Mouse (Mus musculus): ENCODE results near the gene Gm28048. TPM values are rescaled to one million over a fixed set of nuclear protein-coding genes. Genes with fewer than 3 reads are reported as not detected.

Gene Gm28048
- polyA plus RNA-seq, 1 experiment from 2014 or later, result 3.4 TPM

- Histone ChIP-seq H3K4me3 (no peak overlapping the region), H3K9ac (no peak overlapping the region), H3K9me3 (replicated peaks) (no peaks in the 10 kb centered on the region), H3K27me3 (no peaks in the 10 kb centered on the region), H3K4me2 (no peak overlapping the region), H3K36me3 (ENCODE audit: poor library complexity, severe bottlenecking) (no peaks in the 10 kb centered on the region), H3K4me1 (no peaks in the 10 kb centered on the region), H3K27ac (no peak overlapping the region)
- 80% methylated on average over 7 of the region's 7 CpGs for WGBS
- no peak for ATAC-seq
These were observed 166.0 kb downstream of the Gm28048 start for GRCm38 (mm10) chr11:22815877-22816276.

GRCm38 (mm10) chr11:22815143-22815542, 166.7 kb downstream of the Gm28048 start:
- H3K27ac ChIP-seq, result no peak overlapping the region

GRCm38 (mm10) chr11:22813921-22814704, 167.8 kb downstream of the Gm28048 start:
- 87% methylated on average over 5 of the region's 5 CpGs for WGBS
- Histone ChIP-seq H3K27me3 (no peaks in the 10 kb centered on the region), H3K27ac (no peak overlapping the region), H3K4me2 (no peak overlapping the region), H3K9me3 (replicated peaks) (no peaks in the 10 kb centered on the region), H3K9ac (no peak overlapping the region), H3K4me1 (no peaks in the 10 kb centered on the region), H3K36me3 (ENCODE audit: poor library complexity, severe bottlenecking) (no peaks in the 10 kb centered on the region), H3K4me3 (no peak overlapping the region)
- no peak for ATAC-seq

More at GRCm38 (mm10) chr11:22815143-22815542, 166.7 kb downstream of the Gm28048 start:
- H3K4me1 ChIP-seq, result no peaks in the 10 kb centered on the region
- H3K9me3 ChIP-seq (replicated peaks), result no peaks in the 10 kb centered on the region
- H3K4me3 ChIP-seq, result no peak overlapping the region
- no peaks in the 10 kb centered on the region for H3K36me3 ChIP-seq (ENCODE audit: poor library complexity, severe bottlenecking)
- no peak for ATAC-seq
- no peaks in the 10 kb centered on the region for H3K27me3 ChIP-seq
- no peak overlapping the region for H3K4me2 ChIP-seq
- H3K9ac ChIP-seq, result no peak overlapping the region

GRCm38 (mm10) chr11:22813427-22813826, 168.5 kb downstream of the Gm28048 start:
- Histone ChIP-seq H3K9me3 (replicated peaks) (no peaks in the 10 kb centered on the region), H3K27ac (no peak overlapping the region), H3K4me2 (no peak overlapping the region), H3K36me3 (ENCODE audit: poor library complexity, severe bottlenecking) (no peaks in the 10 kb centered on the region), H3K4me1 (no peaks in the 10 kb centered on the region), H3K9ac (no peak overlapping the region), H3K27me3 (no peaks in the 10 kb centered on the region), H3K4me3 (no peak overlapping the region)
- ATAC-seq, result no peak
- WGBS, result 86% methylated on average over 3 of the region's 3 CpGs

GRCm38 (mm10) chr11:22811413-22811812, 170.5 kb downstream of the Gm28048 start:
- H3K9me3 ChIP-seq (replicated peaks), result no peaks in the 10 kb centered on the region
- H3K36me3 ChIP-seq (ENCODE audit: poor library complexity, severe bottlenecking), result no peaks in the 10 kb centered on the region
- no peaks in the 10 kb centered on the region for H3K4me1 ChIP-seq
- no peak overlapping the region for H3K4me3 ChIP-seq
- H3K4me2 ChIP-seq, result no peak overlapping the region
- no peak overlapping the region for H3K9ac ChIP-seq
- H3K27me3 ChIP-seq, result no peaks in the 10 kb centered on the region
- 92% methylated on average over 3 of the region's 3 CpGs for WGBS
- no peak for ATAC-seq
- H3K27ac ChIP-seq, result no peak overlapping the region

- WGBS, result 85% methylated on average over 7 of the region's 7 CpGs
- no peak for ATAC-seq
These were observed 172.3 kb downstream of the Gm28048 start for GRCm38 (mm10) chr11:22809465-22810096.

GRCm38 (mm10) chr11:22808040-22808439, 173.8 kb downstream of the Gm28048 start:
- no peak overlapping the region for H3K9ac ChIP-seq
- H3K36me3 ChIP-seq (ENCODE audit: poor library complexity, severe bottlenecking), result no peaks in the 10 kb centered on the region
- no peaks in the 10 kb centered on the region for H3K4me1 ChIP-seq
- no peak overlapping the region for H3K4me3 ChIP-seq
- no peak for ATAC-seq
- H3K27me3 ChIP-seq, result no peaks in the 10 kb centered on the region
- no peaks in the 10 kb centered on the region for H3K9me3 ChIP-seq (replicated peaks)
- no peak overlapping the region for H3K4me2 ChIP-seq
- no peak overlapping the region for H3K27ac ChIP-seq

More at GRCm38 (mm10) chr11:22809465-22810096, 172.3 kb downstream of the Gm28048 start:
- Histone ChIP-seq H3K4me3 (no peak overlapping the region), H3K9me3 (replicated peaks) (no peaks in the 10 kb centered on the region), H3K27me3 (no peaks in the 10 kb centered on the region), H3K9ac (no peak overlapping the region), H3K4me2 (no peak overlapping the region), H3K4me1 (no peaks in the 10 kb centered on the region), H3K27ac (no peak overlapping the region), H3K36me3 (ENCODE audit: poor library complexity, severe bottlenecking) (no peaks in the 10 kb centered on the region)

- no peak for ATAC-seq
- no peaks in the 10 kb centered on the region for H3K36me3 ChIP-seq (ENCODE audit: poor library complexity, severe bottlenecking)
- WGBS, result 73% methylated on average over 1 of the region's 1 CpGs
These were observed 176.7 kb downstream of the Gm28048 start for GRCm38 (mm10) chr11:22805171-22805570.

GRCm38 (mm10) chr11:22799987-22800424, 181.9 kb downstream of the Gm28048 start:
- no peak overlapping the region for H3K4me2 ChIP-seq
- 25% methylated on average over 9 of the region's 9 CpGs for WGBS
- ATAC-seq, result peak; percentile 43
- H3K27me3 ChIP-seq, result no peaks in the 10 kb centered on the region
- H3K4me1 ChIP-seq, result no peaks in the 10 kb centered on the region
- H3K9ac ChIP-seq, result no peak overlapping the region
- no peak overlapping the region for H3K27ac ChIP-seq
- no peak overlapping the region for H3K4me3 ChIP-seq
- no peaks in the 10 kb centered on the region for H3K9me3 ChIP-seq (replicated peaks)
- no peaks in the 10 kb centered on the region for H3K36me3 ChIP-seq (ENCODE audit: poor library complexity, severe bottlenecking)

More at GRCm38 (mm10) chr11:22805171-22805570, 176.7 kb downstream of the Gm28048 start:
- H3K27ac ChIP-seq, result no peak overlapping the region
- no peak overlapping the region for H3K9ac ChIP-seq
- H3K4me1 ChIP-seq, result no peaks in the 10 kb centered on the region
- H3K4me3 ChIP-seq, result no peak overlapping the region
- H3K27me3 ChIP-seq, result no peaks in the 10 kb centered on the region
- no peak overlapping the region for H3K4me2 ChIP-seq
- H3K9me3 ChIP-seq (replicated peaks), result no peaks in the 10 kb centered on the region

- 78% methylated on average over 5 of the region's 5 CpGs for WGBS
These were observed 183.0 kb downstream of the Gm28048 start for GRCm38 (mm10) chr11:22798916-22799315.

GRCm38 (mm10) chr11:22794734-22795133, 187.2 kb downstream of the Gm28048 start:
- no peaks in the 10 kb centered on the region for H3K4me1 ChIP-seq
- no peaks in the 10 kb centered on the region for H3K36me3 ChIP-seq (ENCODE audit: poor library complexity, severe bottlenecking)
- no peaks in the 10 kb centered on the region for H3K9me3 ChIP-seq (replicated peaks)
- 88% methylated on average over 1 of the region's 1 CpGs for WGBS
- no peak overlapping the region for H3K27ac ChIP-seq
- no peak overlapping the region for H3K4me2 ChIP-seq
- ATAC-seq, result no peak
- no peak overlapping the region for H3K4me3 ChIP-seq
- H3K9ac ChIP-seq, result no peak overlapping the region
- H3K27me3 ChIP-seq, result no peaks in the 10 kb centered on the region

More at GRCm38 (mm10) chr11:22798916-22799315, 183.0 kb downstream of the Gm28048 start:
- Histone ChIP-seq H3K4me1 (no peaks in the 10 kb centered on the region), H3K9ac (no peak overlapping the region), H3K27me3 (no peaks in the 10 kb centered on the region), H3K4me2 (no peak overlapping the region), H3K36me3 (ENCODE audit: poor library complexity, severe bottlenecking) (no peaks in the 10 kb centered on the region), H3K9me3 (replicated peaks) (no peaks in the 10 kb centered on the region), H3K4me3 (no peak overlapping the region), H3K27ac (no peak overlapping the region)
- ATAC-seq, result no peak

GRCm38 (mm10) chr11:22793881-22794203, 188.0 kb downstream of the Gm28048 start:
- H3K27ac ChIP-seq, result no peak overlapping the region
- H3K4me1 ChIP-seq, result no peaks in the 10 kb centered on the region
- no peak overlapping the region for H3K4me3 ChIP-seq
- no peaks in the 10 kb centered on the region for H3K27me3 ChIP-seq
- no peak for ATAC-seq
- H3K4me2 ChIP-seq, result no peak overlapping the region
- 96% methylated on average over 1 of the region's 1 CpGs for WGBS
- H3K9ac ChIP-seq, result no peak overlapping the region
- no peaks in the 10 kb centered on the region for H3K9me3 ChIP-seq (replicated peaks)
- no peaks in the 10 kb centered on the region for H3K36me3 ChIP-seq (ENCODE audit: poor library complexity, severe bottlenecking)
